Mouse (Mus musculus) embryonic facial prominence, embryonic 14.5 days (tissue): ENCODE measurements around the gene Stx1a. TPM values are rescaled to one million over a fixed set of nuclear protein-coding genes. Genes with fewer than 3 reads are reported as not detected.

Experiments
- ATAC-seq: fragments of 200-750 bp; cut with Nextera tagmentation; 2 replicates; pipeline ENCODE4 v1.8.0; 2017; ENCODE audit warnings: low read depth, moderate number of reproducible peaks, moderate TSS enrichment
- DNase-seq: peaks from one replicate; pipeline ENCODE4 v3.0.0-alpha.2; 2015; ENCODE audit warnings: low spot score
- H3K27ac ChIP-seq: fragments of 300-500 bp; sonication (generic); replicated peaks from 2 replicates; pipeline ENCODE4 v1.5.1; 2014; ENCODE audit warnings: low read depth, mild to moderate bottlenecking, low read length, moderate library complexity
- H3K27me3 ChIP-seq: fragments of 300-500 bp; sonication (generic); replicated peaks from 2 replicates; pipeline ENCODE4 v1.6.1; 2014; ENCODE audit warnings: low read length; ENCODE audit not compliant: control insufficient read depth, insufficient read depth
- H3K36me3 ChIP-seq: fragments of 300-500 bp; sonication (generic); 2 replicates; pipeline ENCODE4 v1.6.1; 2014; ENCODE audit warnings: low read length, mixed read lengths; ENCODE audit not compliant: control insufficient read depth, insufficient read depth
- H3K4me1 ChIP-seq: fragments of 300-500 bp; sonication (generic); 2 replicates; pipeline ENCODE4 v1.6.1; 2014; ENCODE audit warnings: antibody characterized with exemption, low read length; ENCODE audit not compliant: control insufficient read depth, insufficient read depth
- H3K4me2 ChIP-seq: fragments of 300-500 bp; sonication (generic); 2 replicates; pipeline ENCODE4 v1.6.1; 2014; ENCODE audit warnings: low read depth, mild to moderate bottlenecking, low read length, moderate library complexity, mixed read lengths
- H3K4me3 ChIP-seq: fragments of 300-500 bp; sonication (generic); 2 replicates; pipeline ENCODE4 v1.5.1; 2014; ENCODE audit warnings: low read depth, mild to moderate bottlenecking, low read length
- H3K9ac ChIP-seq: fragments of 300-500 bp; sonication (generic); 2 replicates; pipeline ENCODE4 v1.6.1; 2014; ENCODE audit warnings: low read depth, mild to moderate bottlenecking, low read length, moderate library complexity, mixed read lengths
- H3K9me3 ChIP-seq: fragments of 300-500 bp; sonication (generic); 2 replicates; pipeline ENCODE4 v1.6.1; 2016; ENCODE audit warnings: low read length; ENCODE audit not compliant: control insufficient read depth
- WGBS: fragments of 180-500 bp; shearing (Covaris S2); extraction: QIAGEN DNeasy Blood & Tissue Kit; methylation state at CpG from one replicate; pipeline ENCODE4 v1.1.7; 2014; 5-methylcytosine and 5-hydroxymethylcytosine counted together
- polyA plus RNA-seq: library from polyadenylated mRNA; unstranded; fragments of >200 nt; fragmentation: Nextera tagmentation; extraction: Ambion mirVana; gene quantifications from 2 replicates; pipeline ENCODE4 v1.2.1, GENCODE M21; 2014

The Stx1a gene
- polyA plus RNA-seq, 1 experiment from 2014 or later: 19.6 TPM

GRCm38 (mm10) chr5:135010841-135011743, 12.2 kb upstream of the Stx1a start:
- Histone ChIP-seq H3K4me2 (peak overlapping the region; percentile 67), H3K36me3 (peaks cover 4% of the 10 kb centered on the region; the same call in 1 of the 2 replicates), H3K9ac (no peak overlapping the region), H3K4me1 (peaks cover 19% of the 10 kb centered on the region), H3K4me3 (no peak overlapping the region; the same call in 1 of the 2 replicates), H3K27me3 (no peaks in the 10 kb centered on the region), H3K27ac (no peak overlapping the region), H3K9me3 (no peaks in the 10 kb centered on the region)
- no peak for DNase-seq
- no peak for ATAC-seq
- WGBS: 88% methylated on average over 25 of the region's 25 CpGs

- Histone ChIP-seq H3K36me3 (peaks cover 4% of the 10 kb centered on the region; the same call in 1 of the 2 replicates), H3K27me3 (no peaks in the 10 kb centered on the region), H3K27ac (no peak overlapping the region), H3K9me3 (no peaks in the 10 kb centered on the region), H3K4me2 (peak overlapping the region; percentile 37), H3K9ac (0 out of 2 replicates have a peak overlapping the region, but pooled peaks have one; percentile 26), H3K4me1 (peaks cover 19% of the 10 kb centered on the region), H3K4me3 (no peak overlapping the region; the same call in 1 of the 2 replicates)
- DNase-seq (peak; percentile 53), ATAC-seq (no peak)
- 25% methylated on average over 21 of the region's 26 CpGs for WGBS
Measured at GRCm38 (mm10) chr5:135011809-135012613, 11.3 kb upstream of the Stx1a start.

GRCm38 (mm10) chr5:135012671-135013441, 10.4 kb upstream of the Stx1a start:
- WGBS: 6% methylated on average over 13 of the region's 16 CpGs

GRCm38 (mm10) chr5:135015497-135015896, 7.8 kb upstream of the Stx1a start:
- Histone ChIP-seq H3K9me3 (no peaks in the 10 kb centered on the region), H3K9ac (no peak overlapping the region), H3K27ac (no peak overlapping the region), H3K4me2 (no peak overlapping the region), H3K36me3 (peaks cover 4% of the 10 kb centered on the region; the same call in 1 of the 2 replicates), H3K4me3 (no peak overlapping the region), H3K27me3 (no peaks in the 10 kb centered on the region), H3K4me1 (peaks cover 14% of the 10 kb centered on the region)
- DNase-seq: peak; percentile 76
- ATAC-seq: peak; percentile 17; the same call in 1 of the 2 replicates
- 13% methylated on average over 7 of the region's 7 CpGs for WGBS

More at GRCm38 (mm10) chr5:135012671-135013441, 10.4 kb upstream of the Stx1a start:
- Histone ChIP-seq H3K4me2 (peak overlapping the region; percentile 37), H3K4me3 (no peak overlapping the region; the same call in 1 of the 2 replicates), H3K9ac (0 out of 2 replicates have a peak overlapping the region, but pooled peaks have one; percentile 26), H3K27ac (no peak overlapping the region), H3K27me3 (no peaks in the 10 kb centered on the region), H3K9me3 (no peaks in the 10 kb centered on the region), H3K36me3 (peaks cover 4% of the 10 kb centered on the region; the same call in 1 of the 2 replicates), H3K4me1 (peaks cover 19% of the 10 kb centered on the region)
- no peak for ATAC-seq
- peak; percentile 61 for DNase-seq

GRCm38 (mm10) chr5:135016224-135016759, 7.0 kb upstream of the Stx1a start:
- H3K4me3 ChIP-seq: no peak overlapping the region
- H3K27me3 ChIP-seq: no peaks in the 10 kb centered on the region
- 53% methylated on average over 4 of the region's 4 CpGs for WGBS
- no peak overlapping the region for H3K27ac ChIP-seq
- ATAC-seq: no peak
- H3K9ac ChIP-seq: no peak overlapping the region
- H3K36me3 ChIP-seq: no peaks in the 10 kb centered on the region
- no peak overlapping the region for H3K4me2 ChIP-seq
- no peak for DNase-seq
- H3K4me1 ChIP-seq: peaks cover 10% of the 10 kb centered on the region
- H3K9me3 ChIP-seq: no peaks in the 10 kb centered on the region

GRCm38 (mm10) chr5:135021814-135022213, 1.5 kb upstream of the Stx1a start:
- ATAC-seq (no peak), DNase-seq (peak; percentile 83)
- Histone ChIP-seq H3K27me3 (no peaks in the 10 kb centered on the region), H3K4me2 (no peak overlapping the region), H3K9ac (no peak overlapping the region), H3K4me1 (peaks cover 25% of the 10 kb centered on the region), H3K36me3 (no peaks in the 10 kb centered on the region), H3K27ac (no peak overlapping the region; the same call in 1 of the 2 replicates), H3K9me3 (no peaks in the 10 kb centered on the region), H3K4me3 (no peak overlapping the region)
- WGBS: 64% methylated on average over 6 of the region's 6 CpGs

- no peak for ATAC-seq
- Histone ChIP-seq H3K4me1 (peaks cover 34% of the 10 kb centered on the region), H3K4me2 (peak overlapping the region; percentile 96), H3K4me3 (peak overlapping the region; percentile 83), H3K9me3 (no peaks in the 10 kb centered on the region), H3K9ac (peak overlapping the region; percentile 81; the same call in 1 of the 2 replicates), H3K36me3 (no peaks in the 10 kb centered on the region), H3K27ac (no peak overlapping the region), H3K27me3 (no peaks in the 10 kb centered on the region)
- peak; percentile 83 for DNase-seq
- 47% methylated on average over 11 of the region's 11 CpGs for WGBS
Measured at GRCm38 (mm10) chr5:135024665-135025224, 1.5 kb downstream of the Stx1a start.
